Mouse (Mus musculus) ES-Bruce4 (cell line): Measurements from ENCODE around the gene Fbxo21. TPM values are rescaled to one million over a fixed set of nuclear protein-coding genes. Genes with fewer than 3 reads are reported as not detected.
A peak's percentile ranks its signal among the peaks of the same experiment; 100 is the strongest.

Experiments used
- H3K27ac ChIP-seq: 2 replicates; pipeline ENCODE4 v1.5.1; 2012; ENCODE audit warnings: low read length, inconsistent platforms; ENCODE audit not compliant: insufficient read depth
- H3K27me3 ChIP-seq: 2 replicates; pipeline ENCODE4 v1.6.1; 2012; ENCODE audit warnings: mild to moderate bottlenecking, low read length, inconsistent platforms; ENCODE audit not compliant: control insufficient read depth, poor library complexity, insufficient read depth, severe bottlenecking
- H3K36me3 ChIP-seq: 2 replicates; pipeline ENCODE4 v1.6.1; 2012; ENCODE audit warnings: inconsistent platforms, mild to moderate bottlenecking, low read length, moderate library complexity; ENCODE audit not compliant: control insufficient read depth, poor library complexity, insufficient read depth, severe bottlenecking
- H3K4me1 ChIP-seq: one replicate; pipeline ENCODE4 v1.8.1; 2011; ENCODE audit warnings: low read length; ENCODE audit not compliant: control insufficient read depth, insufficient read depth
- H3K4me3 ChIP-seq: 2 replicates; pipeline ENCODE4 v1.5.1; 2011; ENCODE audit warnings: low read depth, mild to moderate bottlenecking, low read length
- H3K9ac ChIP-seq: 2 replicates; pipeline ENCODE4 v1.6.1; 2012; ENCODE audit warnings: low read depth, mild to moderate bottlenecking, inconsistent platforms; ENCODE audit not compliant: poor library complexity, severe bottlenecking
- H3K9me3 ChIP-seq: replicated peaks from 2 replicates; pipeline ENCODE4 v1.6.1; 2012; ENCODE audit warnings: mild to moderate bottlenecking, low read length, inconsistent platforms; ENCODE audit not compliant: control insufficient read depth, poor library complexity, insufficient read depth, severe bottlenecking
- CTCF ChIP-seq: IDR thresholded peaks from one replicate; pipeline ENCODE4 v1.8.1; 2011; ENCODE audit warnings: low read depth, low read length
- EP300 ChIP-seq: IDR thresholded peaks from 2 replicates; pipeline ENCODE4 v1.6.1; 2011; ENCODE audit warnings: low read depth, low read length; ENCODE audit not compliant: insufficient read depth
- POLR2A ChIP-seq: IDR thresholded peaks from one replicate; pipeline ENCODE4 v1.8.1; 2011; ENCODE audit warnings: low read length; ENCODE audit not compliant: insufficient read depth
- polyA plus RNA-seq: library from polyadenylated mRNA; stranded (reverse); fragments of >200 nt; gene quantifications from 2 replicates; pipeline ENCODE4 v1.2.4, GENCODE M21; 2011; ENCODE audit warnings: low read depth; ENCODE audit not compliant: missing spikeins, insufficient read depth, insufficient read length

Fbxo21 gene
- polyA plus RNA-seq, 1 experiment = 60.1 TPM

DNA sequence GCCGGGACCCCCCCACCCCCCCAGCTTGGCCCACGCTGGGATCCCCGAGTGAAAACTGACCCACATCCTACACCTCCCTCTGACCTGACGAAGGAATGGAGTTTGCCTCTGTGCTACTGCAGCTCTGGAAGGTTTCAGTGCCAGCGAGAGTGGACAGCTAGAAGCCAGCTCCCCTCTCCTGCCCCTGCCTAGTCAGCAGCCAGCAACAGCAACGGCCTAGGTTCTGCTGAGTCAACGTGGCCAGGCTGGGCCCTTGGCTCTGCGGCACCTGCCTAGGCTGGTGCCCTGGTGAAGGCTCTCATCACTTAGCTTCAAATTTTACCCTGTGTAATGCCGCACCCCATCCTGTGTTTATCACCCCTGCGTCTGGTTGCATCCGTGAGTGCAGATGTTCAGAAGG, 43.4 kb downstream of the Fbxo21 start:
- H3K9ac ChIP-seq = no peak overlapping the region
- H3K9me3 ChIP-seq = no peaks in the 10 kb centered on the region
- no peak overlapping the region for H3K27ac ChIP-seq
- H3K4me1 ChIP-seq = no peaks in the 10 kb centered on the region
- H3K36me3 ChIP-seq = no peaks in the 10 kb centered on the region
- no peaks in the 10 kb centered on the region for H3K27me3 ChIP-seq
- TF ChIP-seq EP300 (no peak), CTCF (no peak), POLR2A (no peak)
- no peak overlapping the region for H3K4me3 ChIP-seq

- no peak overlapping the region for H3K9ac ChIP-seq
- no peaks in the 10 kb centered on the region for H3K36me3 ChIP-seq
- H3K4me1 ChIP-seq = no peaks in the 10 kb centered on the region
- TF ChIP-seq POLR2A (no peak), EP300 (no peak), CTCF (no peak)
- H3K9me3 ChIP-seq = no peaks in the 10 kb centered on the region
- H3K4me3 ChIP-seq = no peak overlapping the region
- H3K27me3 ChIP-seq = peaks cover 12% of the 10 kb centered on the region
- no peak overlapping the region for H3K27ac ChIP-seq
Observed at GRCm38 (mm10) chr5:118023053-118023452, 46.5 kb downstream of the Fbxo21 start.

DNA sequence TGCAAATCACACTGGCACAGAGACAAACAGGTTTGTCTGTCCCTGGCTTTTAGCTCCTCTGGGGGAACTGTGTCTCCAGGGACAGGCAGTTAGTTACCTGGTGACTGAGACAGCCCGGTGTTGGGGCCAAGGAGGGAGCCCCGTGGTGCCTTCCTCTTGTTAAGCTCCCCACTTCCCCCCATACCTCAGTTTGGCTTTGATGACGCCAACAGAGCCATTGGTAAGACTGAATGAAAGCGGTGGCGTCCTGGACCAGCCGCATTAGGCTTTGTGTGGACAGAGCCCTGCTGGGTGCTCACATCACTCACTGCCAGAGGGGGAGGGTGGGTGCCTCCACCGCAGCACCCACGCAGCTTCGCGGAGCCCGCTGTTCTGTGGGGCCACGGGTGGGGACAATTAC, 49.4 kb downstream of the Fbxo21 start:
- Histone ChIP-seq H3K9me3 (no peaks in the 10 kb centered on the region), H3K27me3 (peaks cover 19% of the 10 kb centered on the region), H3K4me3 (no peak overlapping the region), H3K27ac (no peak overlapping the region), H3K9ac (no peak overlapping the region), H3K36me3 (no peaks in the 10 kb centered on the region), H3K4me1 (no peaks in the 10 kb centered on the region)
- TF ChIP-seq EP300 = no peak

- TF ChIP-seq EP300 (no peak), POLR2A (no peak), CTCF (no peak)
- Histone ChIP-seq H3K4me3 (no peak overlapping the region), H3K27ac (no peak overlapping the region), H3K9ac (no peak overlapping the region), H3K4me1 (no peaks in the 10 kb centered on the region), H3K27me3 (peaks cover 19% of the 10 kb centered on the region), H3K9me3 (no peaks in the 10 kb centered on the region), H3K36me3 (no peaks in the 10 kb centered on the region)
Observed at GRCm38 (mm10) chr5:118026343-118026742, 49.8 kb downstream of the Fbxo21 start.

DNA sequence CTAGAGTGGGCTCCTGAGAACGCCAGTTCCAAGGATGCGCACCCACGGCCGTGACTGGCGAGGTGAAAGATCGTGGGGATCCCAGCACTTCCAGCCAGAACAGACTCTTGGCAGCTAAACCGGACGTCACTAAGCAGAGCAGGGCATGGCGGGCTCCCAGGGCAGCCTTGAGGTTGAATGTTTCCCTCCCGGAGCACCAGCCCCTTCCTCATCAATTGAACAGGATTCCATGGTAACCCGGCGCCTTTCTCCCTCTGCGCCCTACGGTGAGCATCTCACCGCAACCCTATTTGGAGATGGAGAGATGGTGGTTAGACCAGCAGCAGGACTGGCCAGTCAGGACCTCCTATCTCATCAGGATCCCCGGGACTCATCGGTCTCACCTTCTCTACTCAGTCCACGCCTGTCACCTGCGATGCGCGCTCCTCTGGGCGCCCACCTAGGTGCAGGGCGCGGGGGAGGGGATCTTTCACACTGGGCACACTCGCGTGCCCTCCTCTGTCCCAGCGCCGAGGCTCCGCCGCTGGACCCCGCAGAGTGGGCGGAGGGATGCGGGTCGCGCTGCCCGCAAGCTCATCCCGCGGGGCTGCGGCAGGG, 50.7 kb downstream of the Fbxo21 start:
- Histone ChIP-seq H3K9ac (peak overlapping the region; percentile 66), H3K9me3 (no peaks in the 10 kb centered on the region), H3K27me3 (peaks cover 19% of the 10 kb centered on the region), H3K4me1 (peaks cover 2% of the 10 kb centered on the region), H3K36me3 (no peaks in the 10 kb centered on the region), H3K27ac (no peak overlapping the region), H3K4me3 (peak overlapping the region; percentile 54)
- TF ChIP-seq CTCF (no peak), POLR2A (no peak), EP300 (no peak)

- Histone ChIP-seq H3K27me3 (peaks cover 19% of the 10 kb centered on the region), H3K4me3 (peak within 1 kb of the TSS; percentile 54), H3K27ac (no peak within 1 kb of the TSS), H3K9ac (peak within 1 kb of the TSS; percentile 66), H3K4me1 (peaks cover 2% of the 10 kb centered on the region), H3K36me3 (no peaks in the 10 kb centered on the region), H3K9me3 (no peaks in the 10 kb centered on the region)
- TF ChIP-seq POLR2A (no peak), EP300 (no peak), CTCF (no peak)
Observed at GRCm38 (mm10) chr5:118027698-118028190, 51.2 kb downstream of the Fbxo21 start, which contains the start of gene Tesc. Tesc (plus strand) TSS chr5:118027743.
